Mouse (Mus musculus) forebrain, postnatal 0 days (tissue): Measurements from ENCODE around the gene Polr2c. TPM values are rescaled to one million over a fixed set of nuclear protein-coding genes. Genes with fewer than 3 reads are reported as not detected.

Experiments used
- ATAC-seq: fragments of 200-750 bp; cut with Nextera tagmentation; 2 replicates; pipeline ENCODE4 v1.8.0; 2017; ENCODE audit warnings: mild to moderate bottlenecking, moderate library complexity
- DNase-seq: peaks from one replicate; pipeline ENCODE4 v3.0.0-alpha.2; 2015
- H3K27ac ChIP-seq: fragments of 300-500 bp; sonication (generic); 2 replicates; pipeline ENCODE4 v1.5.1; 2014; ENCODE audit warnings: low read depth, mild to moderate bottlenecking, antibody characterized with exemption, low read length, moderate library complexity, mixed read lengths
- H3K27me3 ChIP-seq: fragments of 300-500 bp; sonication (generic); 2 replicates; pipeline ENCODE4 v1.6.1; 2014; ENCODE audit warnings: mild to moderate bottlenecking, low read length, mixed read lengths; ENCODE audit not compliant: insufficient read depth
- H3K36me3 ChIP-seq: fragments of 300-500 bp; sonication (generic); 2 replicates; pipeline ENCODE4 v1.6.1; 2014; ENCODE audit warnings: mild to moderate bottlenecking, moderate library complexity; ENCODE audit not compliant: insufficient read depth
- H3K4me1 ChIP-seq: fragments of 300-500 bp; sonication (generic); 2 replicates; pipeline ENCODE4 v1.6.1; 2014; ENCODE audit warnings: antibody characterized with exemption; ENCODE audit not compliant: insufficient read depth
- H3K4me2 ChIP-seq: fragments of 300-500 bp; sonication (generic); 2 replicates; pipeline ENCODE4 v1.6.1; 2014; ENCODE audit warnings: low read depth, mild to moderate bottlenecking, moderate library complexity
- H3K4me3 ChIP-seq: fragments of 300-500 bp; sonication (generic); 2 replicates; pipeline ENCODE4 v1.5.1; 2014; ENCODE audit warnings: low read depth, low read length, mixed read lengths
- H3K9ac ChIP-seq: fragments of 300-500 bp; sonication (generic); 2 replicates; pipeline ENCODE4 v1.6.1; 2014; ENCODE audit warnings: mild to moderate bottlenecking
- H3K9me3 ChIP-seq: fragments of 300-500 bp; sonication (generic); 2 replicates; pipeline ENCODE4 v1.6.1; 2016; ENCODE audit warnings: low read length
- CTCF ChIP-seq: sonication (generic); IDR thresholded peaks from 2 replicates; pipeline ENCODE4 v1.5.1; 2016; ENCODE audit warnings: antibody characterized with exemption, control low read depth, low read depth
- WGBS: fragments of 180-500 bp; shearing (Covaris S2); extraction: QIAGEN DNeasy Blood & Tissue Kit; methylation state at CpG from one replicate; pipeline ENCODE4 v1.1.7; 2014; 5-methylcytosine and 5-hydroxymethylcytosine counted together
- polyA plus RNA-seq: library from polyadenylated mRNA; unstranded; fragments of >200 nt; fragmentation: Nextera tagmentation; extraction: Ambion mirVana; gene quantifications from 2 replicates; pipeline ENCODE4 v1.2.1, GENCODE M21; 2015
- total RNA-seq: library from RNA; depleted of rRNA; stranded (reverse); fragments of >200 nt; gene quantifications from 2 replicates; pipeline ENCODE4 v1.2.3, GENCODE M21; 2014; rRNA removed

Gene Polr2c
- 59.5 and 82.7 TPM in 2 replicates for total RNA-seq
- polyA plus RNA-seq = 101 and 119 TPM in 2 replicates

DNA sequence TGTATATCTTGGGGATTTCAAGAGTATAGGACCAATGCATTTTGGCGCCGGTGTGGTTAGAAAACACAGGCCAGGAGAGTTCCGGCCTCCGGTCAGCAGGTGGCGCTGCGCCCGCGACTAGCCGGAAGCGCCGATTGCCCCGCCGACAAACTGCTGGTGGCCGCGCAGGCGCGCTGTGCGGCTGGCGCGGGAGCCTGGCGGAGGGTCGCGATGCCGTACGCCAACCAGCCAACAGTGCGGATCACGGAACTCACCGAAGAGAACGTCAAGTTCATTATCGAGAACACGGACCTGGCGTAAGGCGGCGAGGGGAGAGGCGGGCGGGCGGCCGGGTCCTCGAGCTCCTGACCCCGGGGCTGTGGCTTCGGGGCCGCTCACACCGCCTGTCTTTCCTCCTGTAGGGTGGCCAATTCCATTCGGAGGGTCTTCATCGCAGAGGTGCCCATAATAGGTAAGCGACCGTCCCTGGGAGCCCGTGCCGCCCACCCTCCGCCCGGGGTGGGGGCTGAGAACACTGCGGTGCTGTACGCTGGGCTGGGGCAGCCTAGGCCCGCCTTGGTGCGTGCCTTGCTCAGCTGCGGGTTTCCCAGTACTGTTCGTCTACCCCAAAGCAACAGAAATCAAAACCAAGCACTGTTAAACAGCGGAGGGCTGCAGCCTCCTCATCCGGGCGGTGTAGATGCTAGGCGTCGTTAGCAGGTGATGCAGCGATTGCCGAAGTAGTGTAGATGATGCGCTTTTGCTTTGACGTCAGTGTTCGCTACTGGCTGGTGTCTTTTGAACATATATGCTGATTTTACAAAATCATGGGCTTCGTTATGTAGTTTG is at the start of gene Polr2c:
Gene Polr2c (plus strand): TSS at position 105 of the 828 bp plus-strand sequence.
- Histone ChIP-seq H3K4me2 (peak within 1 kb of the TSS; percentile 78), H3K27ac (peak within 1 kb of the TSS; percentile 77), H3K9me3 (no peaks in the 10 kb centered on the region), H3K27me3 (no peaks in the 10 kb centered on the region), H3K4me3 (peak within 1 kb of the TSS; percentile 73), H3K9ac (peak within 1 kb of the TSS; percentile 95), H3K4me1 (peaks cover 9% of the 10 kb centered on the region), H3K36me3 (peaks cover 44% of the 10 kb centered on the region)
- DNase-seq = peak; percentile 95
- 3% methylated on average over 65 of the region's 68 CpGs for WGBS
- TF ChIP-seq CTCF = peak; percentile 89
- ATAC-seq = peak; percentile 92

GRCm38 (mm10) chr8:94807506-94807905 is 49.7 kb upstream of the Polr2c start:
- Histone ChIP-seq H3K9me3 (no peaks in the 10 kb centered on the region), H3K4me1 (peaks cover 3% of the 10 kb centered on the region; the same call in 1 of the 2 replicates), H3K9ac (no peak overlapping the region), H3K27ac (no peak overlapping the region), H3K4me2 (no peak overlapping the region), H3K4me3 (no peak overlapping the region), H3K36me3 (no peaks in the 10 kb centered on the region), H3K27me3 (no peaks in the 10 kb centered on the region)
- DNase-seq (no peak), ATAC-seq (no peak; the same call in 1 of the 2 replicates)
- no peak for TF ChIP-seq CTCF
- WGBS = 69% methylated on average over 7 of the region's 7 CpGs

DNA sequence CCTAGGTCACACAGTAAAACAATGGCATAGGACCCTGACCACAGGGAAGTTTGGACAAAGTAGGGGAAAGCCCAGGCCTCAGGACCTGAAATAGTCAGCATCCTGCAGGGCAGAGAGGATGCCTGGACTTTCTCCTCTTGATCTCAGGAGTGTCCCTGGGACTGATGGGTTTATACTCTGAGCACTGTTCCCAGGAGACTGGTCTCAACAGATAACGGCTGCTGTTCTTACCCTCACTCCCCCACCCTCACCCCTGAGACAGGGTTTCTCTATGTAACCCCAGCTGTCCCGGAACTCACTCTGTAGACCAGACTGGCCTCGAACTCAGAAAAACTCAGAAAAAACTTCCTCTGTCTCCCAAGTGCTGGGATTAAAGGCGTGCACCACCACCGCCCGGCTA is 48.9 kb upstream of the Polr2c start:
- H3K4me3 ChIP-seq = no peak overlapping the region
- H3K4me1 ChIP-seq = peaks cover 6% of the 10 kb centered on the region; the same call in 1 of the 2 replicates
- no peak for ATAC-seq
- no peaks in the 10 kb centered on the region for H3K9me3 ChIP-seq
- WGBS = 83% methylated on average over 6 of the region's 6 CpGs
- no peak for DNase-seq
- no peak for TF ChIP-seq CTCF
- no peaks in the 10 kb centered on the region for H3K36me3 ChIP-seq
- no peak overlapping the region for H3K4me2 ChIP-seq
- no peaks in the 10 kb centered on the region for H3K27me3 ChIP-seq
- no peak overlapping the region for H3K27ac ChIP-seq
- H3K9ac ChIP-seq = no peak overlapping the region

DNA sequence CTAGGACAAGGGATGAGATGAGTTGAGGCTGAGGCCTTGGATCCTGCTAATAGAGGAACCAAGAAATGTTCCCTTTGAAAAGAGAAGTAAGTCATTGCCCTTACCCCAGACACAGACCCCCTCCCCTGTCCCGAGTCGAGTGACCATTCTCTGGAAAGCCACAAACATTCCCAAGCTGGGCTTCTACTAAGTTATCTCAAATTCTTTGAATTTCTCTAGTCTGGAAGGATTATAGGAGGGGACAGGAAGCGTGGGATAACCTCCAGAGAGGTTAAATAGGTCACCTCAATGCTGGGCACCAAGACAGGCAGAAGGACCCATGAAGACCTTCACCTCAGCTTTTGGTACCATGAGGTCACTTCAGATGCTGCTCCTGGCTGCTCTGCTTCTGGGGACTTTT is 47.1 kb upstream of the Polr2c start, which contains the start of gene Ccl17:
Gene Ccl17 (plus strand): TSS at position 301 of the 400 bp plus-strand sequence.
- no peak within 1 kb of the TSS for H3K4me2 ChIP-seq
- no peak within 1 kb of the TSS for H3K4me3 ChIP-seq
- WGBS = 78% methylated on average over 3 of the region's 3 CpGs
- peaks cover 6% of the 10 kb centered on the region; the same call in 1 of the 2 replicates for H3K4me1 ChIP-seq
- H3K36me3 ChIP-seq = no peaks in the 10 kb centered on the region
- TF ChIP-seq CTCF = no peak
- H3K9me3 ChIP-seq = no peaks in the 10 kb centered on the region
- no peak for DNase-seq
- no peaks in the 10 kb centered on the region for H3K27me3 ChIP-seq
- no peak within 1 kb of the TSS for H3K27ac ChIP-seq
- no peak within 1 kb of the TSS for H3K9ac ChIP-seq
- no peak for ATAC-seq

GRCm38 (mm10) chr8:94810855-94811254 is 46.4 kb upstream of the Polr2c start:
- Histone ChIP-seq H3K27me3 (no peaks in the 10 kb centered on the region), H3K27ac (no peak overlapping the region)
- ATAC-seq = no peak

GRCm38 (mm10) chr8:94811654-94812053 is 45.6 kb upstream of the Polr2c start:
- H3K9ac ChIP-seq = no peak overlapping the region
- H3K4me1 ChIP-seq = peaks cover 6% of the 10 kb centered on the region; the same call in 1 of the 2 replicates
- DNase-seq (no peak), ATAC-seq (no peak)
- no peak for TF ChIP-seq CTCF
- no peak overlapping the region for H3K4me2 ChIP-seq
- H3K36me3 ChIP-seq = no peaks in the 10 kb centered on the region
- H3K4me3 ChIP-seq = no peak overlapping the region
- no peaks in the 10 kb centered on the region for H3K9me3 ChIP-seq
- H3K27ac ChIP-seq = no peak overlapping the region
- 80% methylated on average over 6 of the region's 6 CpGs for WGBS
- no peaks in the 10 kb centered on the region for H3K27me3 ChIP-seq

More at GRCm38 (mm10) chr8:94810855-94811254, 46.4 kb upstream of the Polr2c start:
- Histone ChIP-seq H3K4me3 (no peak overlapping the region), H3K9me3 (no peaks in the 10 kb centered on the region), H3K4me2 (no peak overlapping the region), H3K9ac (no peak overlapping the region), H3K4me1 (peaks cover 6% of the 10 kb centered on the region; the same call in 1 of the 2 replicates), H3K36me3 (no peaks in the 10 kb centered on the region)
- no peak for TF ChIP-seq CTCF
- no peak for DNase-seq
- 80% methylated on average over 5 of the region's 5 CpGs for WGBS

DNA sequence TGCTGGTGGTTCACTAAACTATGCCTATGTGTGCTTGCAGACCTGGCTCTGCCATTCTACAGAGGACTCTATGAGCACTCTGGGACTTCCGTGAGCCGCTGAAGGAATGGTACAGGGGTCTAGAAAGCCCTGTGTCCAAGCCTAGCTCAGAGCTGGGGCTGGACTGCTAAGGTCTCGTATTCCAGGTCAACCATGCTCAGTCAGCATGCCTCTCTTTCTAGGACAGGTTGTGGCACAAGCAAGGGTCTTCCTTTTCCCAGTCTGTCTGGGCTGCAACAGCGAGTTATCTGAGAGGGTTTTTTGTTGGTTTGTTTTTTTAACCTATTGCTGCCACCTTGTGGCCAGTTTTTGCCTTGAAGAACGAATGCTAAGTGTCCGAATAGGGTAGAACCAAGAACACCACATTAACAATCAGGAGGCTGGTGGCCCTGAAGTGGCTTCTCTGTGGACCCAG is 44.6 kb upstream of the Polr2c start:
- ATAC-seq (peak; percentile 90), DNase-seq (peak; percentile 96)
- H3K4me1 ChIP-seq = peaks cover 6% of the 10 kb centered on the region; the same call in 1 of the 2 replicates
- peak overlapping the region; percentile 39 for H3K4me2 ChIP-seq
- H3K9ac ChIP-seq = peak overlapping the region; percentile 55
- H3K9me3 ChIP-seq = no peaks in the 10 kb centered on the region
- H3K27ac ChIP-seq = peak overlapping the region; percentile 66
- no peaks in the 10 kb centered on the region for H3K27me3 ChIP-seq
- H3K4me3 ChIP-seq = peak overlapping the region; percentile 12; the same call in 1 of the 2 replicates
- WGBS = 18% methylated on average over 6 of the region's 6 CpGs
- no peaks in the 10 kb centered on the region for H3K36me3 ChIP-seq
- TF ChIP-seq CTCF = peak; percentile 82
